Mouse (Mus musculus): ENCODE results near the gene Krt19. TPM values are rescaled to one million over a fixed set of nuclear protein-coding genes. Genes with fewer than 3 reads are reported as not detected.

Gene Krt19
- total RNA-seq (2021) = under 1 TPM; 0.41 to 0.57 TPM
- long read RNA-seq, experiment 1 = 0 reads
- long read RNA-seq, experiment 2 = 0 reads

GRCm38 (mm10) chr11:100148615-100149330, at the start of gene Krt19:
TSS of gene Krt19 (minus strand) at chr11:100148665.
- intact Hi-C loops (cut with DNase I) = no loop called here

GRCm38 (mm10) chr11:100192992-100193391, 44.5 kb upstream of the Krt19 start, which contains the start of gene Krt9:
TSS of gene Krt9 (minus strand) at chr11:100193246.
- intact Hi-C loops (cut with DNase I) = no loop called here
- DNase-seq = no peak

More at GRCm38 (mm10) chr11:100148615-100149330, at the start of gene Krt19:
- DNase-seq = no peak

DNA sequence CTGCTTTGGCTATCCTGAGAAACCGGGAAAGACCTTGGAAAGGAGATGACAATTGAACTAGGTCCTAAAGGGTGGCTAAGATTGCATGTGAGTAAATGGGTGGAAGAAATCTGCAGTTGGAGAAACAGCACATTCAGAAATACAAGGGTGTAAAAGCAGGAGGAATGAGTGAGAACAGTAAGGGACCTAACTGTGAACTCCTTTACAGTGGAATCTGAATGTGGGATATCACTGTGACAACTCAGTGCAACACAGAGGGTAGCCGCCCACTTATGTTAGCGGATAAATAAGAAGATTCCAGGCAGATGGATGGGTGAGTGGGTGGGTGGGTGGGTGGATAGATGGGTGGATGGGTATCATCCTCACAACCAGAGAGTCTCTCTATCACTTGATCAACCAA, 43.4 kb upstream of the Krt19 start:
- no peak for DNase-seq
- intact Hi-C loops (cut with DNase I) = no loop called here

- no peak for DNase-seq
- intact Hi-C loops (cut with DNase I) = no loop called here
Observed at GRCm38 (mm10) chr11:100186736-100187135, 38.3 kb upstream of the Krt19 start.

- intact Hi-C loops (cut with DNase I) = loop anchor here (5.0 kb wide), 1 partner anchor 101 kb away; no protein-coding TSS in a partner anchor
- DNase-seq = no peak
Observed at GRCm38 (mm10) chr11:100181725-100182124, 33.3 kb upstream of the Krt19 start.

DNA sequence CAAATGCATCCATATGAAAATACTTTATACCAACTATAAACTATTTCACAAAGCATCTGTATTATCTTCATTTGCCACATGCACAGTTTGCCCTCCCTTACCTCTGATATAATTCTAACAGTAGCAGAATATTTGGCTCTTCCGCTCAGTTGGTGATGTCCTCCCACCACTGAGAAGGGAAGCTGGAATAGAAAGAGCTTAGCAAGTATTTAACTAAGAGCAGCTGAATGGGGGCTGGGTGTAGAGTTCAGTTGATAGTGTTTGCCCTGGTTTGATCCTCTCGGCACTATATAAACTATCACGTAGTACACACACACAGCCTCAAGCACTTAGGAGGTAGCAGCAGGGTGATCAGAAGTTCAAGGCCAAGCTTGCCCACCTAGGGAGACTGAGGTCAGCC, 30.8 kb upstream of the Krt19 start:
- DNase-seq = no peak
- intact Hi-C loops (cut with DNase I) = no loop called here

- intact Hi-C loops (cut with DNase I) = no loop called here
Observed at GRCm38 (mm10) chr11:100178307-100178706, 29.8 kb upstream of the Krt19 start.

GRCm38 (mm10) chr11:100176791-100177190, 28.3 kb upstream of the Krt19 start:
- intact Hi-C loops (cut with DNase I) = no loop called here

More at GRCm38 (mm10) chr11:100178307-100178706, 29.8 kb upstream of the Krt19 start:
- no peak for DNase-seq

GRCm38 (mm10) chr11:100168765-100169762, 20.6 kb upstream of the Krt19 start:
- intact Hi-C loops (cut with DNase I) = loop anchor here (5.0 kb wide), 3 partner anchors 113 to 707 kb away; no protein-coding TSS in a partner anchor
- DNase-seq = peak; percentile 46 to 57

More at GRCm38 (mm10) chr11:100176791-100177190, 28.3 kb upstream of the Krt19 start:
- no peak for DNase-seq

DNA sequence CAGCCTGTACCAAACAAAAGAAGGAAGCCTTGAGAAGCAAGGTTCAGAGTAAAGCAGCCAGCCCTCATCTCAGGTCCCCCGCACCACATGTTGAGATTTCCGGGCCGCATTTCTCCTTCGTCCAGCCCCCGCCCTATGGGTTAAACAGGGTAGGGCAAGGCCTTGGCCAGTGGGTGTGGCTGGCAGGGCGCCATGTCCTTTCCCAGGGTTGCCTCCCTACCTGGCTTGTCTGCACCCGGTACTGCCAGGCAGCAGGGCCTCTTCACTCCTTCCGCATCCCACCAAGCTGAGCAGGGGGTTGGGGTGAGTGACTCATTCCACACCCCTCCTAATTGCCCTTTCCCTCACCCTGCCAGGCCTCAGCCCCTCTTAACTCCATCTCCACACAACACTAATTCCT, 19.6 kb upstream of the Krt19 start:
- intact Hi-C loops (cut with DNase I) = loop anchor here (5.0 kb wide), 3 partner anchors 114 to 706 kb away; no protein-coding TSS in a partner anchor
- DNase-seq = no peak

GRCm38 (mm10) chr11:100164392-100164791, 15.9 kb upstream of the Krt19 start:
- no peak for DNase-seq
- intact Hi-C loops (cut with DNase I) = no loop called here

- DNase-seq = no peak
- intact Hi-C loops (cut with DNase I) = no loop called here
Observed at GRCm38 (mm10) chr11:100157908-100158477, 9.5 kb upstream of the Krt19 start.

DNA sequence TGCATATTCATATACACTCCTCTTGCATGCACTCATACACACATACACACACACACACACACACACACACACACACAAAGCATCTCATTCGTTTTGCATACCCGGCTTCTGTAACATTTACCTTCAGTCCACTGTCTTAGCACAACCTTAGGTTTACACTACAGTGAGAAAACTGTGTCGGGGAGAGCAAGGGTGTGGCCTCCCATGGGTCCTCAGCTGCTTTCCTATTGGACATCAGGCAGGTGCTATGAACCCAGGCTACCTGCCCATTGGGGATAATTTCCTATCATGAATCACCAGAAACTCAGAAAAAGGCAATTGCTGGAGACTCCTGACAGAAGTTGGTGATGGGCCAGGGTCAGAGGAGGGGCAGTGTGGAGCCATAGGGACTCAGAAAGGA, 8.9 kb upstream of the Krt19 start:
- DNase-seq = no peak
- intact Hi-C loops (cut with DNase I) = no loop called here

DNA sequence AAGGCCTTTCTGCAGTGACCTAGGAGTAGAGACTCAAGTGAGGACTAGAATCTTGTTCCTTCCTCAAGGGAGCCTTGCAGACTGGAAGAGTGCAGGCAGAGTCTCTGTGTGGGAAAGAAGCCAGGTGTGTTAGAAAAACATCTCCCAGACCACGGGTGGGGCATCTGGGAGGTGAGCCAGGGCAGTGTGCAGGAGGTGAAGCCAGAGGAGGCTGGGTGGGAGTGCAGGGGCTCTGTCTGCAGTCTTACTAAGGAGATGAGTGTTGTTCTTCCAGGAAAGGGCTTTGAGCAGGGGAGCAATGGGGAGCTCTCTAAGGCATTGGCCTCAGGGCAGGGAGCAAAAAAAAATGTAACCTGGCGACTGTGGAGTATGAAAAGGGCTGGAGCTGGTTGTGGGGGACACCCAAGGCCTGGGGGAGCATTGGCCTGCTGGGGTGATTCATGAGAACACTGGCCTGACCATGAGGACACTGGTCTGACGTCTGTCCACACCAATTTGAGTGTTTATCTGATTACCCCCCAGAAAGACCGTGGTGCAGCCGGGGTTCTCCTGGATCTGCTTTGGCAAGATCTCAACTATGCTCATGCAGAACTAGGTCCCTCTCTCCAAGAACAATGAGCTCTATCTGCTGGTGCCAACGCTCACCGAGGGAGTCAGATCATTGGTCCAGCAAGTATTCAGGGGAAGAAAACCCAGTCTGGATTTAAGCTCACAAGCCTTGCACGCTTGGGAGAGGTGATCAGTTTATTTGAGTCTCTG, 7.2 kb upstream of the Krt19 start:
- intact Hi-C loops (cut with DNase I) = no loop called here
- DNase-seq = no peak

GRCm38 (mm10) chr11:100147566-100148353, 705 bp downstream of the Krt19 start:
- no peak for DNase-seq
- intact Hi-C loops (cut with DNase I) = no loop called here

GRCm38 (mm10) chr11:100145858-100146560, 2.5 kb downstream of the Krt19 start:
- DNase-seq = no peak
- intact Hi-C loops (cut with DNase I) = no loop called here

GRCm38 (mm10) chr11:100145104-100145503, 3.4 kb downstream of the Krt19 start:
- intact Hi-C loops (cut with DNase I) = no loop called here
- no peak for DNase-seq

GRCm38 (mm10) chr11:100140966-100141365, 7.5 kb downstream of the Krt19 start:
- DNase-seq = peak in 1 of 2 experiments; percentile 15
- intact Hi-C loops (cut with DNase I) = no loop called here
